Mouse (Mus musculus) testis, adult 2 months (tissue): Measurements from ENCODE around the gene Hrct1. TPM values are rescaled to one million over a fixed set of nuclear protein-coding genes. Genes with fewer than 3 reads are reported as not detected.
A peak's percentile ranks its signal among the peaks of the same experiment; 100 is the strongest.

Experiments
- H3K27ac ChIP-seq: fragments of 200-500 bp; 2 replicates; pipeline ENCODE4 v1.5.1; 2012; ENCODE audit warnings: low read depth, low read length; ENCODE audit not compliant: control insufficient read depth, insufficient read depth
- H3K27me3 ChIP-seq: fragments of 200-500 bp; 2 replicates; pipeline ENCODE4 v1.6.1; 2012; ENCODE audit warnings: mild to moderate bottlenecking, low read length, moderate library complexity; ENCODE audit not compliant: control insufficient read depth, insufficient read depth
- H3K36me3 ChIP-seq: fragments of 200-500 bp; 2 replicates; pipeline ENCODE4 v1.6.1; 2012; ENCODE audit warnings: mild to moderate bottlenecking, low read length; ENCODE audit not compliant: control insufficient read depth, insufficient read depth
- H3K4me1 ChIP-seq: fragments of 200-500 bp; 2 replicates; pipeline ENCODE4 v1.6.1; 2012; ENCODE audit warnings: low read length; ENCODE audit not compliant: control insufficient read depth, insufficient read depth
- H3K4me3 ChIP-seq: fragments of 200-500 bp; 2 replicates; pipeline ENCODE4 v1.5.1; 2012; ENCODE audit warnings: low read depth, mild to moderate bottlenecking, low read length, moderate library complexity, mixed read lengths; ENCODE audit not compliant: control insufficient read depth
- CTCF ChIP-seq: fragments of 200-500 bp; IDR thresholded peaks from 2 replicates; pipeline ENCODE4 v1.5.1; 2012; ENCODE audit warnings: low read depth, mild to moderate bottlenecking, inconsistent platforms, low read length, moderate library complexity; ENCODE audit not compliant: control insufficient read depth, insufficient read depth, insufficient replicate concordance
- POLR2A ChIP-seq: fragments of 200-500 bp; IDR thresholded peaks from 2 replicates; pipeline ENCODE4 v1.6.1; 2012; ENCODE audit warnings: low read depth, mild to moderate bottlenecking, inconsistent platforms, low read length, moderate library complexity; ENCODE audit not compliant: control insufficient read depth
- polyA plus RNA-seq: library from polyadenylated mRNA; depleted of rRNA; stranded (reverse); fragments of >200 nt; gene quantifications from 2 replicates; pipeline ENCODE4 v1.2.3, GENCODE M21; 2012

Hrct1 gene
- polyA plus RNA-seq, 1 experiment: 0.62 TPM

DNA sequence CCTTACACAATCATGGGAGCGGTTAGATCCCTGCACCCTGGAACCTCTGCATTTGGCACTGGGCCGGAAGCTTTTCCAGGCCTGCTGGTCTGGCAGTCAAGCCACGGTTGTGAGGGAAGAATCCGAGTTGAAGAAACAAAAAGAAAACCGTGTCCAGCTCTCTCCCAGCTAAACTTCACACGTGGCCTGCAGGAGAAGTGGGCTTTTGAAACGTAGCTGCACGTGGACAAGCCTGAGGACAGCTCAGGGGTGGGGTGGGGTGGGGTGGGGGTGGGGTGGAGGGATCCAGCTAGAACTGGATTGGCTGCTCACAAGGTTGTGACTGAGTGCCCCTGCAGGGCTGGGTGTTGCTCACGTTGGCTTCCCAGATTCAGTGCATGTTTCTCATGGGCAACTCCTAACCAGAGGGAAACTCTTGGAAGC, 31.7 kb upstream of the Hrct1 start:
- H3K4me3 ChIP-seq: no peak overlapping the region
- H3K27me3 ChIP-seq: no peaks in the 10 kb centered on the region
- no peak overlapping the region for H3K27ac ChIP-seq
- no peak for TF ChIP-seq CTCF
- no peak for TF ChIP-seq POLR2A
- H3K4me1 ChIP-seq: no peaks in the 10 kb centered on the region
- no peaks in the 10 kb centered on the region for H3K36me3 ChIP-seq

DNA sequence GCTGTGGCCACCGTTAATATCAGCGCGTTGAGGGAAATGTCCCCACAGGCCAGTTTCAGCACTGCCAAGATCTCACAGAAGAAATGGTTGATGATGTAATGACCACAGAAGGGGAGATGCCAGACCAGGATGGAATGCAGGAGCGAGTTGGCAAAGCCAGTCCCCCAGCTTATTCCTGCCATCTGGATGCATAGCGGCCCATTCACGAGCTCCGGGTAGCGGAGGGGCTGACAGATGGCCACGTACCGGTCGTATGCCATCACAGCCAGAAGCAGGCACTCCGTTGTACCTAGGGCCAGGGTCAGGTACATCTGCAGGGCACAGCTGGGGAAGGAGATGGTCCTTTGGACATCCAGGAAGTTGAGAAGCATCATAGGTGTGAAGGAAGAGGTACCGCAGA, 30.4 kb upstream of the Hrct1 start:
- TF ChIP-seq POLR2A: no peak
- TF ChIP-seq CTCF: no peak
- Histone ChIP-seq H3K27ac (no peak overlapping the region), H3K4me3 (no peak overlapping the region)

DNA sequence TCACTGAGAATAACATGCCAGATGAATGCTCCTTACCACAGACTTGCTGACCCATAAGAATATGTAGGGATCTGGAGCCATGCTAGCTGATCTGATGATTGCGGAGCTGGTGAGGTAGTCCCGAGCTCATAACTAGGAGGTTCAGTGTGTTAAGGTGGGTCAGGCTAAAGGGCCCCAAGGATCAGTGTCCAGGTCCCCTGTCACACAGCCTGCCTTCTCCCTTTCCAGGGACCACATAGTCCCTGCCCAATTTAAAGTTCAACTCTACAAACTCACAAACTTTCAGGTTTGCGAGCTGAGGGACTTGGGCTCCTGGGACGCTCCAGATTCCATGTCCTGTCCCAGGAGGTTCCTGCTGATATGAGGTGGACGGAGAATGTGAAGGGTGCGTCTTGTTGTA, 26.3 kb upstream of the Hrct1 start, which contains the start of gene Olfr70:
TSS of gene Olfr70 (minus strand) at position 101 of the 400 bp plus-strand sequence.
- H3K4me1 ChIP-seq: no peaks in the 10 kb centered on the region
- H3K4me3 ChIP-seq: no peak within 1 kb of the TSS
- no peaks in the 10 kb centered on the region for H3K27me3 ChIP-seq
- TF ChIP-seq POLR2A (no peak), CTCF (no peak)
- no peaks in the 10 kb centered on the region for H3K36me3 ChIP-seq
- no peak within 1 kb of the TSS for H3K27ac ChIP-seq

More for the DNA sequence above, 30.4 kb upstream of the Hrct1 start:
- H3K36me3 ChIP-seq: no peaks in the 10 kb centered on the region
- H3K4me1 ChIP-seq: no peaks in the 10 kb centered on the region
- H3K27me3 ChIP-seq: no peaks in the 10 kb centered on the region

DNA sequence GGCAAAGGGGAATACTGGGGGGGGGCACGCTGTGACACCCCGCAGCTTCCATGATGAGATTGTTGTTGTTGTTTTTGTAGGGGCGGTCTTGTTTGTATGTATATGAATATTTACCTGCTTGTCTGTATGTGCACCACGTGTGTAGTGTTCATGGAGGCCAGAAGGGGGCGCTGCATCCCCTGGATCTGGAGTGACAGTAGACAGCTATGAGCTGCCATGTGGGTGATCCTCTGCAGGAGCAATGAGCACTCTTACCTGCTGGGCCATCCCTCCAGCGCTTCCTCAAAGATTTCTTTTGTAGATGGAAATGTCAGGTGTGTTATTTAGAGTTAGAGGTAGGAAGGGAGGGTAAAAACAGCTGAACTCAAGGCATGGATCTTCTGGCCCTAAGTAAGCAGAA, 23.5 kb upstream of the Hrct1 start:
- H3K4me3 ChIP-seq: no peak overlapping the region
- TF ChIP-seq CTCF: peak; percentile 86; the same call in 1 of the 2 replicates
- no peak for TF ChIP-seq POLR2A
- no peak overlapping the region for H3K27ac ChIP-seq
- H3K4me1 ChIP-seq: no peaks in the 10 kb centered on the region
- H3K36me3 ChIP-seq: no peaks in the 10 kb centered on the region
- no peaks in the 10 kb centered on the region for H3K27me3 ChIP-seq

DNA sequence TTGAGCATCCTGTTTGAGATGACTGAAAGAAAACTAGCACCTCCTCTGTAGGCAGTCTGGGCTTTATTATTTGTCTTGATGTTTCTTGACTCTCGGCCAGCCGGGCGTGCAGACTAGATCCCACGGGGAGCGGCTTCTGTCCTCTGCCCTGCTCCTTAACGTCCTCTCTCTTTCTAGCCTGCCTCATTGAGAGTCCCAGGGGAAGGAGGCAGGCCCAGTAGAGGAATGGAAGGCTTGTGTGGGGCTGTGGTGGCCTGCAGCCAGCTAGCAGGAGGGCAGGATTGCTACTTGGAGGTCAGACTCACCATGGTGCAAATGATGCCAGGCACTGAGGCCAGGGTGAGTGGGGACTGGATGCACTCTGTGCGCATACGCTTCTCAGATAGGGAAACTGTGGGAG, 23.1 kb upstream of the Hrct1 start:
- no peak for TF ChIP-seq POLR2A
- TF ChIP-seq CTCF: no peak
- Histone ChIP-seq H3K27me3 (no peaks in the 10 kb centered on the region), H3K4me1 (no peaks in the 10 kb centered on the region), H3K4me3 (no peak overlapping the region), H3K36me3 (no peaks in the 10 kb centered on the region), H3K27ac (no peak overlapping the region)

DNA sequence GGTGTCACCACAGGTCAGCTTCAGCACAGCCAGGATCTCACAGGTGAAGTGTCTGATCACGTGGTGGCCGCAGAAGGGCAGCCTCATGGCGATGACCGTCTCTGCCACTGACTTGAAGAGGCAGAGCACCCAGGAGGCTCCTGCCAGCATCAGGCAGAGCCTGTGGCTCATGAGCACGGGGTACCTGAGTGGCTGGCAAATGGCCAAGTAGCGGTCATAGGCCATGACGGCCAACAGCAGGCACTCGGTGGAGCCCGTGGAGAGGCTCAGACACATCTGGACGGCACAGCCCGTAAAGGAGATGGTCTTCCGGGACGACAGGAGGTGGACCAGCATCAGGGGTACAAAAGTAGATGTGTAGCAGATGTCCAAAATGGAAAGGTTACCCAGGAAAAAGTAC, 21.0 kb upstream of the Hrct1 start:
- H3K4me3 ChIP-seq: no peak overlapping the region
- H3K27ac ChIP-seq: no peak overlapping the region
- H3K27me3 ChIP-seq: no peaks in the 10 kb centered on the region
- H3K4me1 ChIP-seq: no peaks in the 10 kb centered on the region
- no peaks in the 10 kb centered on the region for H3K36me3 ChIP-seq
- TF ChIP-seq POLR2A (no peak), CTCF (no peak)

DNA sequence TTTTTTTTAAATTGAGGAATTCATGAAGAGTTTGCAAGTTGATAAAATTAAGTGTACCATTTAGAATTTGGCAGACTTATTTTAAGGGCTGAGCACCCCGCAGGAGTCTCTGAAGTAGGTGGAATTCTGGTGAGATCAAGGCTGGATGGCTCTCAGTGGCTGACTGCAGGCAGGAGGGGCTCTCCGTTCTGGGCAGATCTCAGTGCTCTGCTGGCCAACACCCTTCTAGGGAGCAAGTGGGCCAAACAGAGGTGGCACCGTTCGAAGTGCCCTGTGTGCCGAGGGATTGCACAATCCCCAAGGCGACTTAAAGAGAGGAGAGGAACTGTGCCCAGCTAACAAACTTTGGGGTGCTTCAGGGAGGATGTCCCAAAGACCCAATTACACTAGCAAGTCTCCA, 17.1 kb upstream of the Hrct1 start, which contains the start of gene Olfr71:
TSS of gene Olfr71 (minus strand) at position 387 of the 400 bp plus-strand sequence.
- Histone ChIP-seq H3K27me3 (no peaks in the 10 kb centered on the region), H3K4me3 (no peak within 1 kb of the TSS), H3K36me3 (no peaks in the 10 kb centered on the region), H3K27ac (no peak within 1 kb of the TSS), H3K4me1 (no peaks in the 10 kb centered on the region)
- no peak for TF ChIP-seq CTCF
- no peak for TF ChIP-seq POLR2A

DNA sequence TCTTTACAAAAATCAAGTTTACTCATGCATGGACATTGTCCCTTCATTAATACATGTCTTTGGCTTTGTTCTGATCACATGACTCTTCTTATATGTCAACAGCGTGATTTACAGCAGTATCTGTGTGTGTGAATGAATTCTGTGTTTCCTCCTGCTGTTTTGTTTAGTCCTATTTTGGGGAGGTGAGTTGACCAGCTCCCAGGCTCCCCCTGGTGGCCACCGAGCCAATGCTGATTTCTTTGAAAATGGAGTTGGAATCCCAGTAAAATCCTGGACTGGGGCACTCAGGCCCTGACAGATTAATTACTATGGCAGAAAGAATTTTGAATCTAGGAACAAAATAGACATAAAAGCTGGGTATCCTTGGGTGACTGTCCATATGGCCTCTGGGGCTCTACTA, 15.2 kb upstream of the Hrct1 start:
- no peaks in the 10 kb centered on the region for H3K27me3 ChIP-seq
- H3K36me3 ChIP-seq: no peaks in the 10 kb centered on the region
- H3K4me1 ChIP-seq: no peaks in the 10 kb centered on the region
- H3K4me3 ChIP-seq: no peak overlapping the region
- TF ChIP-seq POLR2A: no peak
- peak; percentile 74; the same call in 1 of the 2 replicates for TF ChIP-seq CTCF
- H3K27ac ChIP-seq: no peak overlapping the region
